Mouse (Mus musculus) spleen, embryonic (tissue): ENCODE results near the gene Ssh1.

Source experiments
- CTCF ChIA-PET: fragments of 350-600 bp; sonication (Branson Sonifier 250); formaldehyde crosslinking; loops from one replicate; lab custom pipeline; 2022; lab: Charles Lee

The Ssh1 gene

GRCm38 (mm10) chr5:113899543-113899942 lies 94.2 kb downstream of the Ssh1 start:
- CTCF ChIA-PET, result no interaction called here

- CTCF ChIA-PET, result interaction anchor here (0.6 to 0.7 kb wide), 3 partner anchors 87 to 273 kb away, joined by 3 to 5 read pairs (median 3); no protein-coding TSS in a partner anchor
These were observed 101.7 kb downstream of the Ssh1 start for GRCm38 (mm10) chr5:113892005-113892404.

- CTCF ChIA-PET, result no interaction called here
These were observed 102.8 kb downstream of the Ssh1 start for GRCm38 (mm10) chr5:113890874-113891273.

- CTCF ChIA-PET, result no interaction called here
These were observed 103.8 kb downstream of the Ssh1 start for GRCm38 (mm10) chr5:113889912-113890311.

DNA sequence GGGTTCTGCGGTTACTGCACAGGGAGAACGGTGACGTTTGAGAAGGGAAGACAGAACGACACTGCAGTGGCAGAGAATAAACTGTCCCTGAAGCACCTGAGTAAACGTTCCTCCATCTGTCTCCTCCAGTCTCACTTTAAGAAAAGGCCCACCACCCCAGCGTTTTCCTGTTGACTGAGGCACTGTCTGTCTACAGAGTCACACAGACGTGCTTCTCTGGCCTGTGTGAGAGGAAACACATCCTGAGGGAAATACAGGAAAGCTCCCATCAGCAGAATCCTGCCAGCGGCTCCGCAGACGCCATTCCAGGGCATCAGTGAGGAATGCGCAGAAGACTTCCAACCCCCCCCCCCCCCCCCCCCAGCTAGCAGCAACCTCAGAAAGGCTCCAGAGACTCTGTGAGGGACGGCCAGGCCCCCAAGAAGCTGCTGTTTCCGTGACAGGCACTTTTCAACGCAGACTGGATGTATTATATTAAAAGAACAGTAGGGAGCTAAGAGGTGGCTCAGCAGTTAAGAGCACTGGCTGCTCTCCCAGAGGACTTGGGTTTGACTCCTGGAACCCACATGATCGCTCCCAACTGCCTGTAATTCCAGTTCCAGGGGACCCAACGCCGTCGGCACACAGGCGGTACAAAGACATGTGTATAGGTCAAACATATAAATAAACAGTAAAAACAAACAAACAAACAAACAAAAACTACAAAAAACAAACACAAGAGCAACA lies 104.3 kb downstream of the Ssh1 start:
- CTCF ChIA-PET, result no interaction called here

DNA sequence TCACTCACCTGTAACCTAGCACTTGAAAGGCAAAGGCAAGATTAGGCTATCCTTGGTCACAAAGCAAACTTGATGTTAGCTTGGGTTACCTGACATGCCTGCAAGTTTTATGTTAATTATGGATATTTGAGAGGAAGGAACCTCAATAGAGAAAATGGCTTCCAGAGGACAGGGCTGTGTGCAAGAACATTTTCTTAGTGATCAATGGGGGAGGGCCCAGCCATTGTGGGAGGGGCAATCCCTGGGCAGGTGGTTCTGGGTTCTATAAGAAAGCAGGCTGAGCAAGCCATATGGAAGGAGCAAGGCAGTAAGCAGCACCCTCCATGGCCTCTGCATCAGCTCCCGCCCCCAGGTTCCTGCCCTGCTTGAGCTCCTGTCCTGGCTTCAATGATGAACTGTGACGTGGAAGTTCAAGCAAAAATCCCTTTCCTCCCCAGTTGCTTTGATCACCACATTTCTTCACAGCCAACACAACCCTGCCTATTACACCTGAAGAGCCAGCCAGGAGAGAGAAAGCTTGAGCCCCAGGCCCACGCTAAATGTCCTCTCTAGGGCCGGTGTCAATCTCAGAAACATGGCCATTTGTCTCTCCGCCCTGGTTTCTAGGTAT lies 105.4 kb downstream of the Ssh1 start:
- CTCF ChIA-PET, result no interaction called here

DNA sequence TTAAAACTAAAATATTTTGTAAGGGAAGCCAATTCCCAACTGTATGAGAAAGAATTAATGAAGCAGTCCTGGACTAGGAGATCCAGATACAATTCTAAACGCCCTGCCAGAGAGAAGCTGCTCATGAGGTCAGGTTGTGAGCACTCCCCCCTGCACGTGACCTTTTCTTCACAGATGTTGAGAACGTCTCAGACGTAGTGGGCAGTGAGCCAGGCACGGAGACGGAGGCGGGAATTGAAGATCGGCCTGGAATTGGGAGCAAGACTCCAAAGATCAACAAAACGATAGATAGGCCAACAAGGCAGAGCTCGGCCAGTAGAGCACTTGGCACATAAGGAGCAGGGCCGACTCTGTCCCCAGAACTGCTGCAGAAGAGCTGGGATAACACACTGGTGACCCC lies 106.6 kb downstream of the Ssh1 start:
- CTCF ChIA-PET, result no interaction called here
